Mouse (Mus musculus) embryonic stem cell, embryonic (primary cell): ENCODE measurements around the gene Tra2a.

Experiments
- CTCF ChIA-PET, 4 experiments: fragments of 300-600 bp in 2 of 4; fragments of 350-600 bp in 2 of 4; sonication (Branson Sonifier 250); formaldehyde crosslinking; loops; one replicate each; lab custom pipeline; 2022; ENCODE audit warnings: inconsistent platforms in 2 of 4; lab: Charles Lee
- POLR2A ChIA-PET, 4 experiments: fragments of 300-600 bp in 2 of 4; fragments of 350-600 bp in 2 of 4; sonication (Branson Sonifier 250); formaldehyde crosslinking; loops; one replicate each; lab custom pipeline; 2022; ENCODE audit warnings: antibody characterized with exemption in 4 of 4, inconsistent platforms in 1 of 4; lab: Charles Lee

Gene Tra2a

DNA sequence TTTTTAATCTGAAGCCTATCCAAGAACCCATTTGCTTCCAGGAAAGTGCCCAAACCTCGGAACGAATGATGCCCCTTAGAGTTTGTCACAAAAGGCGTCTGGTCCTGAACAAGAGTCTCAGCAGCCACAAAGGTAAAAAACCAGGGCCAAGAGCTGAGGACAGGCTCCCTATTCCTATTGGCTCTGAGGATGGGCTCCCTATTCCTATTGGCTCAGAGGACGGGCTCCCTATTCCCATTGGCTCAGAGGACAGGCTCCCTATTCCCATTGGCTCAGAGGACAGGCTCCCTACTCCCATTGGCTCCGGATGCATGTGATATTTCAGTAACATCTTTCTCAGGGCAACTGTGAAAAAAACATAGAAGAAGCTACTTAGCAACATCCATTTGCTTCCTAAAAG, 54.9 kb downstream of the Tra2a start:
- POLR2A ChIA-PET: interaction anchor here (0.5 to 7.0 kb wide), 37 partner anchors 7 to 562 kb away, joined by 3 to 71 read pairs (median 4); partner anchors contain the start of genes Malsu1 (in 2 of the 4), Tra2a (in 2 of the 4), Ccdc126 (in 1 of the 4) and Fam221a (in 1 of the 4)
- CTCF ChIA-PET: interaction anchor here (0.5 to 2.3 kb wide), 7 partner anchors 21 to 438 kb away, joined by 3 to 9 read pairs (median 5); partner anchors contain the start of genes Ccdc126 (in 1 of the 4) and Gimap3 (in 1 of the 4)

DNA sequence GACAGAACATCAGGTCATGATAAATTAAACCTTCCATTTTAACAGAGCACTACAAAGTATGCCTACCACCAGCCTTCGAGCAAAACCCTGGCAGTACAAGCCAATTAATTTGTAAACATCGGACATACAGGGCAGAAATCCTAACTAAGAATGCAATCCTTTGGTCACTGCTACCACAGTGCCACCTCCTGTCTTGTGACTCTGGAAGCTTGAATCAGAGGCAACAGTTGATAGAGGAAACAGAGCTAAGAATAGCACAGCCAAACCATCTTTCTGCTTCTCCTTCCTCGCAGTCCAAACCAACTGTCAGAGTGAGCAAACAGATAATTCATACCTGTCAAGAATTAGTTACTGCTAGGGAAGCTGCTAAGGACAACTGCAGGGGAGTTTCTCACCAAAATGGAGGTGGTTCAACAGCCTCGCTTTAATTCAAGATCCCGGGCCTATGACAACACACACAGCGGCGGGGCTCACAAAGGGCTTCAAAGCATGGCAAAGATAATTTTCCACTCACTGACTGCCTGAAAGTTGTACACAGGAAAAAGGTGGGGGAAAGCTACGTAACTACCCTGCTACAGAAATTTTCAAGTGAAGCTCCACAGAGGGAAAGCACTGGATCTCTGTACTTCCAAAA, 55.4 kb downstream of the Tra2a start:
- ChIA-PET CTCF (interaction anchor here (0.7 to 2.3 kb wide), 8 partner anchors 21 to 588 kb away, joined by 3 to 9 read pairs (median 5); partner anchors contain the start of gene Ccdc126 (in 1 of the 4)), POLR2A (interaction anchor here (0.5 to 7.0 kb wide), 29 partner anchors 9 to 562 kb away, joined by 3 to 71 read pairs (median 5); partner anchors contain the start of genes Malsu1 (in 2 of the 4), Tra2a (in 2 of the 4) and Fam221a (in 1 of the 4))

GRCm38 (mm10) chr6:49206416-49206815, 57.4 kb downstream of the Tra2a start:
- ChIA-PET CTCF (interaction anchor here in 1 of 4 experiments (0.6 kb wide), 1 partner anchor 19 kb away, joined by 3 read pairs; no protein-coding TSS in a partner anchor), POLR2A (interaction anchor here in 3 of 4 experiments (0.5 to 7.0 kb wide), 11 partner anchors 8 to 1598 kb away, joined by 3 to 55 read pairs (median 6); partner anchors contain the start of gene Tra2a (in 1 of the 3))

DNA sequence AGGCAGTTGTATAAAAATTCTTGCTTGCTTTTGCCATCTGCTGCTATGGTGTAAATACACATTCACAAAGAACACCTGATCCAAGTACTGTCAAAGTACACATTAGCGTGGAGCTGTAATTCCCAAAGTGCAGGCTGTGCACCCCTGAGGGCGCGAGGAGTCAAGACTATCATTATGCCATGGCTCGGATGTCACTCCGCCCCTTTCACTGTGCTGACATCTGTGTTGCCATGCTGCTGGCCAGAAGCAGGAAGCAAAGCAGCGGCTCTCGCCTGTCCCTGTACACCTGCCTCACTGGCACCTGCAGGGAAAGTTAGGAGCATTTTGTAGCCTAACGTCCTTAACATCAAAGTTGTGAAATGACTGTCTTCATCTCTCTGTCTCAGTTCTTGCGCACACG, 68.6 kb downstream of the Tra2a start:
- ChIA-PET POLR2A (interaction anchor here in 3 of 4 experiments (0.6 to 7.5 kb wide), 13 partner anchors 10 to 122 kb away, joined by 3 to 37 read pairs (median 5); partner anchors contain the start of genes Igf2bp3 (in 1 of the 3) and Malsu1 (in 1 of the 3)), CTCF (interaction anchor here in 3 of 4 experiments (0.6 to 0.8 kb wide), 5 partner anchors 33 to 172 kb away, joined by 3 to 6 read pairs (median 3); partner anchors contain the start of gene Fam221a (in 1 of the 3))

DNA sequence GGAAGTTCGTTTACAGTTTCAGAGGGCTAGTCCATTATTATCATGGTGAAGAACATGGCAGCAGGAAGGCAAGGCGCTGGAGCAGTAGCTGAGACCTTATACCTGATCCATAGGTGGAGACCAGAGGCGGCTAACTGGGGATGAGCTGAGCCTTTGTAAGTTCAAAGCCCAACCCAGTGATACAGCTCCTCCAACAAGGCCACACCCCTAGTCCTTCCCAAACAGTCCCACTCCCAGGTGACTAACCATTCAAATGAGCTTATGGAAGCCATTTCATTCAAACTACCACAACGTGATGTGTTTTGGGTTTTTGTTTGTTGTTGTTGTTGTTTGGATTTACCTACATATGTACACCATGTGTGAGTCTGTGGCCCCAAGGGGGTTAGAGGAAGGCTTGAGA, 69.3 kb downstream of the Tra2a start:
- ChIA-PET POLR2A (interaction anchor here in 3 of 4 experiments (0.6 to 7.5 kb wide), 16 partner anchors 8 to 166 kb away, joined by 3 to 37 read pairs (median 5); partner anchors contain the start of genes Igf2bp3 (in 1 of the 3) and Malsu1 (in 1 of the 3)), CTCF (interaction anchor here in 3 of 4 experiments (0.6 to 1.0 kb wide), 5 partner anchors 10 to 173 kb away, joined by 3 to 6 read pairs (median 3); partner anchors contain the start of gene Fam221a (in 1 of the 3))
